Comparison of ENCODE assay signal across 13 mouse cellular contexts in the genomic region with DNA sequence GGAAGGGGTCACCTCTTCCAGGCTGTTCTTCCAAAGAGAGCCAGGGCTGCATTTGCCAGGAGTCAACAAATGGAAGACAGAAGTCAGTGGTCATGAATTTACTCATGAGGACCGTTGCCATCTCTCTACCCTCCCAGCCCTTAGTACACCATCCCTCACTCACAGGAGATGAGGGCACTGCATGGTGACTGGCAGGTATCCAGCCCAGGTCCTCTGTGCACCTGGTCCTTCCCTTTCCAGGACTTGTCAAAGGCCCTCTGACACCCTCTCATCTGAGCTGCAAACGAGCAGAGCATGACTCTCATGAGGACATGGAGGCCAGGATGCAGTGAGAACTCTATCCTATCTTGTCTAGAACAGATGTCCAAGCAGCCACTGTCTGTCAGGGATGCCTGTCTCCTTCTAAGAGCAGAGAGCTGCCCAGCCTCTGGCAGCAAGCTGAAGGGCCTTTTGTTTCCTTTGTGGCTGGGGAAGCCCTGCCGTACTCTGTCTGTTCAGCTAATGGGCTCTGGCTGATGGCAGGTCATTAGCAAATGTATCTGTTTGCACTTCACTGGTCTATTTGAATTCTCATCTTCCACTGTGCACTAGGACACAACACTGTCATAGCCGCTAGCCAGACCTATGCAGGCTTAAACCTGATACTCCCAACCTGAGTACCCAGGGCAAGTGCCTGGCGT. TPM values are rescaled to one million over a fixed set of nuclear protein-coding genes. Genes with fewer than 3 reads are reported as not detected.
DNase-seq lines count a peak whose midpoint lies in the region; ATAC-seq lines count a peak whose summit lies in the region.
"Had no signal": no experiment of that assay in that cellular context is flagged by ENCODE, and none has a peak within 500 bp of the region (broad histone marks: within the 10 kb centered on the region; RNA-seq: fewer than 3 reads in every experiment).

No protein-coding gene starts in this region.

- no peaks in the 10 kb centered on the region for H3K36me3 ChIP-seq in heart, embryonic 10.5 days
- H3K36me3 ChIP-seq in forebrain, embryonic 12.5 days (replicated peaks) = no peaks in the 10 kb centered on the region
- no peaks in the 10 kb centered on the region for H3K36me3 ChIP-seq in midbrain, embryonic 13.5 days
- H3K36me3 ChIP-seq: embryonic facial prominence, embryonic 13.5 days; kidney, embryonic 15.5 days had no signal

- 0 out of 2 replicates have a peak, but pooled peaks have one; percentile 11 for ATAC-seq in forebrain, embryonic 12.5 days (ENCODE audit: low FRiP score)
- peak; percentile 29; the same call in 1 of the 2 replicates for ATAC-seq in midbrain, embryonic 13.5 days
- ATAC-seq: Patski had no signal

- no peak for DNase-seq in heart, embryonic 10.5 days (ENCODE audit: low spot score)
- no peak for DNase-seq in heart, postnatal 14 days
- DNase-seq in MN1 (ENCODE audit: low spot score) = peak; percentile 72
- DNase-seq in adrenal gland, postnatal 25 days = no peak
- DNase-seq in right cerebral cortex, postnatal 14 days = no peak
- no peak for DNase-seq in adrenal gland, adult 8-10 months
- DNase-seq: cerebellum, adult 11-12 months had no signal

- intact Hi-C loops in heart, postnatal 14 days (cut with DNase I) = loop anchor here (10.0 kb wide), 1 partner anchor 61 kb away; no protein-coding TSS in a partner anchor

- no peaks in the 10 kb centered on the region for H3K9me3 ChIP-seq in heart, embryonic 10.5 days
- H3K9me3 ChIP-seq in forebrain, embryonic 12.5 days = no peaks in the 10 kb centered on the region
- H3K9me3 ChIP-seq in midbrain, embryonic 13.5 days = no peaks in the 10 kb centered on the region
- H3K9me3 ChIP-seq: embryonic facial prominence, embryonic 13.5 days; kidney, embryonic 15.5 days had no signal

- no peak overlapping the region for H3K4me2 ChIP-seq in forebrain, embryonic 12.5 days
- no peak overlapping the region for H3K4me2 ChIP-seq in midbrain, embryonic 13.5 days (replicated peaks)
- H3K4me2 ChIP-seq: embryonic facial prominence, embryonic 13.5 days; kidney, embryonic 15.5 days had no signal

- H3K27me3 ChIP-seq in heart, embryonic 10.5 days (ENCODE audit: insufficient read depth, poor library complexity, severe bottlenecking) = no peaks in the 10 kb centered on the region
- no peaks in the 10 kb centered on the region for H3K27me3 ChIP-seq in forebrain, embryonic 12.5 days
- H3K27me3 ChIP-seq in midbrain, embryonic 13.5 days = no peaks in the 10 kb centered on the region
- H3K27me3 ChIP-seq: kidney, embryonic 15.5 days; Patski had no signal

- no peak overlapping the region for H3K4me3 ChIP-seq in heart, embryonic 10.5 days
- H3K4me3 ChIP-seq in forebrain, embryonic 12.5 days (replicated peaks) = no peak overlapping the region
- no peak overlapping the region for H3K4me3 ChIP-seq in midbrain, embryonic 13.5 days (replicated peaks)
- H3K4me3 ChIP-seq: embryonic facial prominence, embryonic 13.5 days; kidney, embryonic 15.5 days had no signal

- peak overlapping the region; percentile 37 for H3K27ac ChIP-seq in heart, embryonic 10.5 days
- peak overlapping the region; percentile 71 for H3K27ac ChIP-seq in forebrain, embryonic 12.5 days
- peak overlapping the region; percentile 65 for H3K27ac ChIP-seq in midbrain, embryonic 13.5 days
- H3K27ac ChIP-seq: embryonic facial prominence, embryonic 13.5 days; kidney, embryonic 15.5 days; macrophage had no signal

- H3K9ac ChIP-seq in forebrain, embryonic 12.5 days = no peak overlapping the region; the same call in 1 of the 2 replicates
- no peak overlapping the region for H3K9ac ChIP-seq in midbrain, embryonic 13.5 days (replicated peaks)
- H3K9ac ChIP-seq: kidney, embryonic 15.5 days had no signal

- H3K4me1 ChIP-seq in heart, embryonic 10.5 days = peaks cover 71% of the 10 kb centered on the region
- peaks cover 22% of the 10 kb centered on the region for H3K4me1 ChIP-seq in forebrain, embryonic 12.5 days
- peaks cover 31% of the 10 kb centered on the region for H3K4me1 ChIP-seq in midbrain, embryonic 13.5 days (replicated peaks)

- 61% methylated on average over 5 of the region's 5 CpGs for WGBS in heart, embryonic 10.5 days
- 39% methylated on average over 5 of the region's 5 CpGs for WGBS in forebrain, embryonic 12.5 days
- 55% methylated on average over 5 of the region's 5 CpGs for WGBS in midbrain, embryonic 13.5 days

RNA-seq across cellular contexts. Expression of a gene that starts 50.6 kb away (rescaled TPM):
- 1.3 and 1.8 TPM in 2 replicates for polyA plus RNA-seq in heart, embryonic 10.5 days (2016; fragmentation: Nextera tagmentation; extraction: Ambion mirVana)
- total RNA-seq in heart, postnatal 14 days (2021) = 10 to 100 TPM in 1 of 2 experiments, 1 to 10 TPM in 1; 8.9 to 12.3 TPM
- polyA plus RNA-seq in forebrain, embryonic 12.5 days (2016; fragmentation: Nextera tagmentation; extraction: Ambion mirVana) = 0.57 and 0.72 TPM in 2 replicates
- polyA plus RNA-seq in midbrain, embryonic 13.5 days (2015; fragmentation: Nextera tagmentation; extraction: Ambion mirVana) = 0.75 and 0.82 TPM in 2 replicates
- 49.1 and 57.1 TPM in 2 replicates for total RNA-seq in adrenal gland, postnatal 25 days (2021)
- 10 to 100 TPM; 36.0 to 59.9 (median 52.3) TPM for total RNA-seq in adrenal gland, adult 8-10 months (2022)
